Mouse (Mus musculus) lung, embryonic 16.5 days (tissue): ENCODE measurements around the gene Usp44. TPM values are rescaled to one million over a fixed set of nuclear protein-coding genes. Genes with fewer than 3 reads are reported as not detected.

Experiments
- ATAC-seq: fragments of 200-750 bp; cut with Nextera tagmentation; 2 replicates; pipeline ENCODE4 v1.8.0; 2017; ENCODE audit warnings: low read depth, mild to moderate bottlenecking, moderate library complexity
- H3K27ac ChIP-seq: fragments of 300-500 bp; sonication (generic); 2 replicates; pipeline ENCODE4 v1.5.1; 2014; ENCODE audit warnings: mild to moderate bottlenecking, control low read depth, low read length
- H3K27me3 ChIP-seq: fragments of 300-500 bp; sonication (generic); 2 replicates; pipeline ENCODE4 v1.6.1; 2014; ENCODE audit warnings: low read depth, low read length, mixed read lengths; ENCODE audit not compliant: control insufficient read depth, insufficient read depth
- H3K36me3 ChIP-seq: fragments of 300-500 bp; sonication (generic); 2 replicates; pipeline ENCODE4 v1.6.1; 2014; ENCODE audit warnings: low read length; ENCODE audit not compliant: control insufficient read depth, insufficient read depth
- H3K4me1 ChIP-seq: fragments of 300-500 bp; sonication (generic); replicated peaks from 2 replicates; pipeline ENCODE4 v1.6.1; 2014; ENCODE audit warnings: low read length, mixed read lengths; ENCODE audit not compliant: control insufficient read depth, insufficient read depth
- H3K4me2 ChIP-seq: fragments of 300-500 bp; sonication (generic); 2 replicates; pipeline ENCODE4 v1.6.1; 2014; ENCODE audit warnings: low read depth, low read length, control low read depth
- H3K4me3 ChIP-seq: fragments of 300-500 bp; sonication (generic); 2 replicates; pipeline ENCODE4 v1.5.1; 2014; ENCODE audit warnings: mild to moderate bottlenecking, low read length, control low read depth
- H3K9ac ChIP-seq: fragments of 300-500 bp; sonication (generic); 2 replicates; pipeline ENCODE4 v1.6.1; 2014; ENCODE audit warnings: low read length, control low read depth
- H3K9me3 ChIP-seq: fragments of 300-500 bp; sonication (generic); 2 replicates; pipeline ENCODE4 v1.6.1; 2016; ENCODE audit warnings: low read length; ENCODE audit not compliant: control insufficient read depth
- WGBS: fragments of 180-500 bp; shearing (Covaris S2); extraction: QIAGEN DNeasy Blood & Tissue Kit; methylation state at CpG from one replicate; pipeline ENCODE4 v1.1.7; 2014; 5-methylcytosine and 5-hydroxymethylcytosine counted together
- polyA plus RNA-seq: library from polyadenylated mRNA; unstranded; fragments of >200 nt; fragmentation: Nextera tagmentation; extraction: Ambion mirVana; gene quantifications from 2 replicates; pipeline ENCODE4 v1.2.1, GENCODE M21; 2015

Gene Usp44
- polyA plus RNA-seq, 1 experiment from 2014 or later, result 0.28 TPM

GRCm38 (mm10) chr10:93897043-93897646 lies 65.8 kb downstream of the Usp44 start, which contains the start of gene Metap2:
Gene Metap2 (minus strand): TSS chr10:93897093.
- Histone ChIP-seq H3K4me1 (no peaks in the 10 kb centered on the region), H3K4me3 (no peak within 1 kb of the TSS), H3K9me3 (no peaks in the 10 kb centered on the region), H3K27ac (no peak within 1 kb of the TSS), H3K27me3 (no peaks in the 10 kb centered on the region), H3K9ac (no peak within 1 kb of the TSS), H3K4me2 (no peak within 1 kb of the TSS), H3K36me3 (no peaks in the 10 kb centered on the region)
- 69% methylated on average over 7 of the region's 7 CpGs for WGBS
- ATAC-seq, result no peak

GRCm38 (mm10) chr10:93899303-93899702 lies 67.9 kb downstream of the Usp44 start:
- Histone ChIP-seq H3K9me3 (no peaks in the 10 kb centered on the region), H3K27ac (no peak overlapping the region), H3K4me1 (no peaks in the 10 kb centered on the region), H3K36me3 (no peaks in the 10 kb centered on the region), H3K27me3 (no peaks in the 10 kb centered on the region), H3K4me2 (no peak overlapping the region), H3K9ac (no peak overlapping the region), H3K4me3 (no peak overlapping the region)
- WGBS, result 40% methylated on average over 2 of the region's 2 CpGs
- no peak for ATAC-seq

- Histone ChIP-seq H3K9ac (no peak overlapping the region), H3K36me3 (no peaks in the 10 kb centered on the region), H3K4me3 (no peak overlapping the region), H3K27ac (no peak overlapping the region), H3K9me3 (no peaks in the 10 kb centered on the region), H3K27me3 (no peaks in the 10 kb centered on the region), H3K4me2 (no peak overlapping the region), H3K4me1 (no peaks in the 10 kb centered on the region)
- ATAC-seq, result no peak
- WGBS, result 79% methylated on average over 11 of the region's 11 CpGs
These were observed 68.6 kb downstream of the Usp44 start for GRCm38 (mm10) chr10:93899907-93900306.

- WGBS, result 48% methylated on average over 10 of the region's 10 CpGs
- no peaks in the 10 kb centered on the region for H3K9me3 ChIP-seq
- H3K4me3 ChIP-seq, result no peak overlapping the region
These were observed 76.0 kb downstream of the Usp44 start for GRCm38 (mm10) chr10:93907376-93907775.

More at GRCm38 (mm10) chr10:93907376-93907775, 76.0 kb downstream of the Usp44 start:
- no peaks in the 10 kb centered on the region for H3K36me3 ChIP-seq
- no peaks in the 10 kb centered on the region for H3K4me1 ChIP-seq
- no peak overlapping the region for H3K4me2 ChIP-seq
- H3K9ac ChIP-seq, result no peak overlapping the region
- no peak overlapping the region for H3K27ac ChIP-seq
- H3K27me3 ChIP-seq, result no peaks in the 10 kb centered on the region
- no peak for ATAC-seq

Other genes with a start within 250 kb of the Usp44 start
- 99.4 and 105 TPM in 2 replicates for gene Snrpf, start 241.8 kb upstream of the Usp44 start, polyA plus RNA-seq
- 0.36 and 0.58 TPM in 2 replicates for gene Ntn4, start 190.9 kb upstream of the Usp44 start, polyA plus RNA-seq
- 179 and 192 TPM in 2 replicates for gene Metap2, start 65.5 kb downstream of the Usp44 start, polyA plus RNA-seq
- gene Vezt, start 204.3 kb downstream of the Usp44 start, polyA plus RNA-seq, result 25.9 and 27.3 TPM in 2 replicates
- 2.9 and 3.1 TPM in 2 replicates for gene Fgd6, start 204.4 kb downstream of the Usp44 start, polyA plus RNA-seq